Mouse (Mus musculus) spleen, adult 2 months (tissue): ENCODE measurements around the gene Nrp2.

ENCODE experiments used
- CTCF ChIP-seq: fragments of 200-500 bp; IDR thresholded peaks from 2 replicates; pipeline ENCODE4 v1.5.1; 2011; ENCODE audit warnings: mild to moderate bottlenecking, inconsistent platforms; ENCODE audit not compliant: insufficient read depth, insufficient read length, insufficient replicate concordance; ENCODE audit errors: extremely low read depth
- POLR2A ChIP-seq: fragments of 200-500 bp; IDR thresholded peaks from 2 replicates; pipeline ENCODE4 v1.6.1; 2011; ENCODE audit warnings: low read depth, low read length, inconsistent platforms

DNA sequence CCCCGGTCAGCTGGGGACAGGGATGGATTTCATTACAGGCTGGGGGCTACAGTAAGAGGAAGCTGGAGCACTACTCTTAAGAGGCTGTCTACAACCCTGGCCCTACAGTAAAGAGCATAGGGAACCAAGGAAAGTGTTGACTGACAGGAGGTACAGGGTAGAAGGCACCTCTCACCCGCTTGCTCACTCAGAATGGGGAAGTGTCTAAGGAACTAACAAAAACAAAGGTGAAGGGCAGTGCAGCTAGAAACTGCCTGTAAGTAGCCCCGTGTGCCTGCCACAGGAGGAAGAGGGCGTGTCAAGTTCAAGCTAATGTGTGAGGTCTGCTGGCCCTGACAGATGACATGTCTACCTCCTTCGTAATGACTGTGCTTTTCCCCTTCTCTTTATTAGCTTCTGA is 57.0 kb downstream of the Nrp2 start:
- TF ChIP-seq POLR2A, result no peak
- no peak for TF ChIP-seq CTCF
